In genomic region chr12:34714266-34714939, GRCm38 (mm10) we compare ENCODE assay signal across 9 mouse cellular contexts.
A peak's percentile ranks its signal among the peaks of the same experiment; 100 is the strongest.
DNase-seq lines count a peak whose midpoint lies in the region; ATAC-seq and TF ChIP-seq lines count a peak whose summit lies in the region.
"Had no signal": no experiment of that assay in that cellular context is flagged by ENCODE, and none has a peak within 500 bp of the region (broad histone marks: within the 10 kb centered on the region; RNA-seq: fewer than 3 reads in every experiment).

No protein-coding gene starts in this region.

- no peaks in the 10 kb centered on the region; the same call in none of the 2 replicates for H3K4me1 ChIP-seq in heart, adult 2 months (ENCODE audit: control insufficient read depth, insufficient read depth, low read length)
- peaks cover 6% of the 10 kb centered on the region; the same call in 1 of the 2 replicates for H3K4me1 ChIP-seq in embryonic facial prominence, embryonic 12.5 days
- no peaks in the 10 kb centered on the region for H3K4me1 ChIP-seq in intestine, embryonic 15.5 days (replicated peaks)

- no peak for ATAC-seq in embryonic facial prominence, embryonic 12.5 days (ENCODE audit: insufficient number of reproducible peaks, insufficient read depth, low FRiP score, low TSS enrichment)
- ATAC-seq in intestine, embryonic 15.5 days: peak; percentile 55; the same call in 1 of the 2 replicates
- peak; percentile 81 for ATAC-seq in megakaryocyte, adult 5-6 weeks (ENCODE audit: poor library complexity, severe bottlenecking)

- H3K9ac ChIP-seq in heart, adult 2 months (ENCODE audit: low read depth, low read length): peak overlapping the region; percentile 72
- H3K9ac ChIP-seq in embryonic facial prominence, embryonic 12.5 days: no peak overlapping the region
- no peak overlapping the region for H3K9ac ChIP-seq in intestine, embryonic 15.5 days

- WGBS in heart, adult 2 months: 11% methylated on average over 14 of the region's 14 CpGs
- WGBS in embryonic facial prominence, embryonic 12.5 days: 35% methylated on average over 14 of the region's 14 CpGs
- 47% methylated on average over 14 of the region's 14 CpGs for WGBS in intestine, embryonic 15.5 days

- H3K4me2 ChIP-seq in embryonic facial prominence, embryonic 12.5 days (replicated peaks): peak overlapping the region; percentile 22
- H3K4me2 ChIP-seq in intestine, embryonic 15.5 days (replicated peaks): 0 out of 2 replicates have a peak overlapping the region, but pooled peaks have one; percentile 1

- TF ChIP-seq CTCF in heart, adult 2 months (IDR thresholded peaks at IDR 0.05): peak; percentile 31

- peak; percentile 26 to 28 for DNase-seq in heart, adult 2 months
- no peak for DNase-seq in heart, postnatal 14 days
- no peak for DNase-seq in right cerebral cortex, postnatal 10 days (ENCODE audit: low spot score in 2 of 2)
- DNase-seq in cerebellum, adult 11-12 months: no peak
- no peak for DNase-seq in ovary, adult 18-20 months (ENCODE audit: low spot score)

- intact Hi-C loops in heart, adult 2 months (cut with DNase I): loop anchor here (5.0 kb wide), 1 partner anchor 193 kb away; no protein-coding TSS in a partner anchor
- intact Hi-C loops in heart, postnatal 14 days (cut with DNase I): no loop called here

- peak; percentile 18; the same call in 1 of the 2 replicates for TF ChIP-seq POLR2A in heart, adult 2 months (IDR thresholded peaks at IDR 0.05; ENCODE audit: insufficient read depth, low read depth, low read length)

- H3K4me3 ChIP-seq in heart, adult 2 months: peak overlapping the region; percentile 42
- H3K4me3 ChIP-seq in embryonic facial prominence, embryonic 12.5 days: no peak overlapping the region
- H3K4me3 ChIP-seq in intestine, embryonic 15.5 days (replicated peaks): no peak overlapping the region
- H3K4me3 ChIP-seq: erythroblast, embryonic 14.5 days had no signal

- H3K9me3 ChIP-seq in embryonic facial prominence, embryonic 12.5 days: no peaks in the 10 kb centered on the region
- no peaks in the 10 kb centered on the region for H3K9me3 ChIP-seq in intestine, embryonic 15.5 days

- no peak for TF ChIP-seq EP300 in heart, adult 2 months (IDR thresholded peaks at IDR 0.05; ENCODE audit: insufficient read depth, low read depth, low read length)

- H3K36me3 ChIP-seq in heart, adult 2 months (ENCODE audit: control insufficient read depth, insufficient read depth, low read length): no peaks in the 10 kb centered on the region
- no peaks in the 10 kb centered on the region for H3K36me3 ChIP-seq in embryonic facial prominence, embryonic 12.5 days
- H3K36me3 ChIP-seq in intestine, embryonic 15.5 days: no peaks in the 10 kb centered on the region

- H3K27ac ChIP-seq in heart, adult 2 months: peak overlapping the region; percentile 75
- no peak overlapping the region; the same call in 1 of the 2 replicates for H3K27ac ChIP-seq in embryonic facial prominence, embryonic 12.5 days
- H3K27ac ChIP-seq in intestine, embryonic 15.5 days: no peak overlapping the region

- no peaks in the 10 kb centered on the region for H3K79me2 ChIP-seq in heart, adult 2 months (replicated peaks; ENCODE audit: control insufficient read depth, insufficient read depth, low read length)

- H3K27me3 ChIP-seq in heart, adult 2 months (ENCODE audit: control insufficient read depth, insufficient read depth, low read length): no peaks in the 10 kb centered on the region
- H3K27me3 ChIP-seq in embryonic facial prominence, embryonic 12.5 days: no peaks in the 10 kb centered on the region
- H3K27me3 ChIP-seq in intestine, embryonic 15.5 days (replicated peaks): no peaks in the 10 kb centered on the region

Comparison
In these comparisons a context has a peak if more than half of its experiments do, and no peak if none do; other contexts are left out.
1. DNase-seq: peak in heart, adult 2 months (2 of 2); none in heart, postnatal 14 days (0 of 2), right cerebral cortex, postnatal 10 days (0 of 2), cerebellum, adult 11-12 months (single experiment) and ovary, adult 18-20 months (single experiment).